ENCODE assay signal across 10 mouse cellular contexts in the genomic region with DNA sequence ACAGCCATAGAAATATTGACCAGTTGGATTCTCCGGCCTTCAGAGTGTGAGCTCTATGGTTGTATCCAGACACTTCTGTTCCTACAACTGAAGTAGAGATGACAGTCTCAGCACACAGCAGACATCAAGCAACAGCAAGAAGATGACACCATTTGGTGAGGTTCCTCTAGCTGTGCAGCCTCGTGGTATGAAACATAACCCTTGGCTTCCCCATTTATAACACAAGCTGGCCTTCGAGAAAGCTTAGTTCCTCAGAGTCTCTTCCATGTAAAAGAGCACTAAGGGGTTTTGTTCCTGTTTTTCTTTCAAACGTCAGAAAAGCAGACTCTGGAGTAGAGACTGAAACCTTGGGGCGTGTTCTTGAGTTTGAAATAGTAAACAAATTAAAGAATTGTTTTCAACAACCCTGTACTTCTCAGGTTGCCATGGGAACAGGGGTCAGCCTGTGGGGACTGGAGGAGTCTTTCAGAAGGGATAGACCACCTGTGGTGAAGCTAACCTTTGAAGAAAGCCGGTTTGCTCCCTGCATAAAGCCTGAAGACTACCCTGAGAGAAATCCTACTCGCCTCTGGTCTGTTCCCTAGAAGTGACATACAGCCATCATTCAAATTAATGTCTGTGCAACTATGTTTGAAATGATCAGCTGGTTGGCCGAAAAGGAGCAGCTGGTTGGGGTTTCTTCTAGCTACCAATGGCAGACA.
A peak's percentile ranks its signal among the peaks of the same experiment; 100 is the strongest.
DNase-seq lines count a peak whose midpoint lies in the region; ATAC-seq and TF ChIP-seq lines count a peak whose summit lies in the region.
"Had no signal": no experiment of that assay in that cellular context is flagged by ENCODE, and none has a peak within 500 bp of the region (broad histone marks: within the 10 kb centered on the region; RNA-seq: fewer than 3 reads in every experiment).

No protein-coding gene starts in this region.

- H3K4me2 ChIP-seq in kidney, postnatal 0 days (ENCODE audit: low read length): no peak overlapping the region
- no peak overlapping the region for H3K4me2 ChIP-seq in neural tube, embryonic 12.5 days (replicated peaks)
- H3K4me2 ChIP-seq in stomach, postnatal 0 days (replicated peaks; ENCODE audit: low read depth): no peak overlapping the region
- H3K4me2 ChIP-seq: limb, embryonic 13.5 days had no signal

- H3K27me3 ChIP-seq in kidney, postnatal 0 days (ENCODE audit: insufficient read depth, low read length): no peaks in the 10 kb centered on the region
- no peaks in the 10 kb centered on the region for H3K27me3 ChIP-seq in kidney, adult 2 months (replicated peaks; ENCODE audit: control insufficient read depth, insufficient read depth, low read length)
- H3K27me3 ChIP-seq in neural tube, embryonic 12.5 days (replicated peaks): no peaks in the 10 kb centered on the region
- H3K27me3 ChIP-seq in stomach, postnatal 0 days (ENCODE audit: control insufficient read depth, insufficient read depth, low read length): no peaks in the 10 kb centered on the region
- H3K27me3 ChIP-seq: limb, embryonic 13.5 days had no signal

- TF ChIP-seq EP300 in stomach, postnatal 0 days (optimal IDR thresholded peaks at IDR 0.05): no peak

- no peak for TF ChIP-seq POLR2A in kidney, adult 2 months (IDR thresholded peaks at IDR 0.05; ENCODE audit: low read depth, low read length)

- ATAC-seq in kidney, postnatal 0 days (replicated peaks; ENCODE audit: low FRiP score, low read depth): no peak
- ATAC-seq in granulocyte monocyte progenitor cell, adult 5-6 weeks (replicated peaks; ENCODE audit: poor library complexity, severe bottlenecking): peak; percentile 98
- ATAC-seq in neural tube, embryonic 12.5 days (ENCODE audit: low FRiP score, low read depth): peak; percentile 61
- no peak for ATAC-seq in stomach, postnatal 0 days (ENCODE audit: low FRiP score, low TSS enrichment)

- H3K4me1 ChIP-seq in kidney, postnatal 0 days (replicated peaks; ENCODE audit: insufficient read depth, low read length): peaks cover 6% of the 10 kb centered on the region; the same call in 1 of the 2 replicates
- H3K4me1 ChIP-seq in kidney, adult 2 months (ENCODE audit: control insufficient read depth, insufficient read depth, low read length): peaks cover 3% of the 10 kb centered on the region
- peaks cover 22% of the 10 kb centered on the region for H3K4me1 ChIP-seq in neural tube, embryonic 12.5 days
- H3K4me1 ChIP-seq in stomach, postnatal 0 days (replicated peaks; ENCODE audit: control insufficient read depth, insufficient read depth): peaks cover 2% of the 10 kb centered on the region; the same call in 1 of the 2 replicates

- H3K9me3 ChIP-seq in kidney, postnatal 0 days (replicated peaks; ENCODE audit: low read length): no peaks in the 10 kb centered on the region
- H3K9me3 ChIP-seq in neural tube, embryonic 12.5 days: no peaks in the 10 kb centered on the region
- no peaks in the 10 kb centered on the region for H3K9me3 ChIP-seq in stomach, postnatal 0 days (ENCODE audit: control insufficient read depth, low read length)
- H3K9me3 ChIP-seq: limb, embryonic 13.5 days had no signal

- no peak overlapping the region for H3K9ac ChIP-seq in kidney, postnatal 0 days (ENCODE audit: low read depth, low read length)
- H3K9ac ChIP-seq in neural tube, embryonic 12.5 days: no peak overlapping the region
- H3K9ac ChIP-seq in stomach, postnatal 0 days (ENCODE audit: low read length): no peak overlapping the region
- H3K9ac ChIP-seq: limb, embryonic 13.5 days had no signal

- DNase-seq in kidney, postnatal 0 days (ENCODE audit: low spot score): peak; percentile 47
- no peak for DNase-seq in kidney, adult 2 months
- DNase-seq in brain, adult 2 months (ENCODE audit: low read depth, low spot score): peak; percentile 7
- DNase-seq in frontal cortex, postnatal 25 days (ENCODE audit: low spot score in 2 of 2): no peak
- no peak for DNase-seq in adrenal gland, postnatal 36 days
- DNase-seq in stomach, postnatal 0 days (ENCODE audit: low spot score): no peak
- DNase-seq: thymus, postnatal 14 days had no signal

- no peak overlapping the region for H3K27ac ChIP-seq in kidney, postnatal 0 days
- H3K27ac ChIP-seq in kidney, adult 2 months (ENCODE audit: insufficient read depth, low read depth, low read length): no peak overlapping the region
- H3K27ac ChIP-seq in neural tube, embryonic 12.5 days: no peak overlapping the region
- H3K27ac ChIP-seq in stomach, postnatal 0 days (replicated peaks): no peak overlapping the region
- H3K27ac ChIP-seq: limb, embryonic 13.5 days had no signal

- TF ChIP-seq CTCF in kidney, postnatal 0 days (IDR thresholded peaks at IDR 0.05; ENCODE audit: low read depth): no peak
- TF ChIP-seq CTCF in kidney, adult 2 months (conservative IDR thresholded peaks at IDR 0.05; ENCODE audit: insufficient read depth, insufficient read length, low read depth, low read length): no peak
- no peak for TF ChIP-seq CTCF in stomach, postnatal 0 days (IDR thresholded peaks at IDR 0.05; ENCODE audit: low read depth)

- no peak overlapping the region for H3K4me3 ChIP-seq in kidney, postnatal 0 days (replicated peaks; ENCODE audit: low read depth, low read length)
- H3K4me3 ChIP-seq in kidney, adult 2 months (ENCODE audit: insufficient read depth, low read depth, low read length): no peak overlapping the region
- no peak overlapping the region for H3K4me3 ChIP-seq in neural tube, embryonic 12.5 days
- no peak overlapping the region for H3K4me3 ChIP-seq in stomach, postnatal 0 days (ENCODE audit: low read depth, low read length)
- H3K4me3 ChIP-seq: limb, embryonic 13.5 days had no signal

- WGBS in kidney, postnatal 0 days: 25% methylated on average over 8 of the region's 8 CpGs
- WGBS in kidney, adult 2 months: 54% methylated on average over 8 of the region's 8 CpGs
- WGBS in neural tube, embryonic 12.5 days: 12% methylated on average over 8 of the region's 8 CpGs
- 40% methylated on average over 8 of the region's 8 CpGs for WGBS in stomach, postnatal 0 days

- no peaks in the 10 kb centered on the region for H3K36me3 ChIP-seq in kidney, postnatal 0 days (ENCODE audit: insufficient read depth, low read length)
- H3K36me3 ChIP-seq in kidney, adult 2 months (ENCODE audit: control insufficient read depth, insufficient read depth, low read length): no peaks in the 10 kb centered on the region
- no peaks in the 10 kb centered on the region for H3K36me3 ChIP-seq in neural tube, embryonic 12.5 days
- no peaks in the 10 kb centered on the region for H3K36me3 ChIP-seq in stomach, postnatal 0 days (ENCODE audit: control insufficient read depth, insufficient read depth, low read length)
- H3K36me3 ChIP-seq: limb, embryonic 13.5 days had no signal

Comparison
In these comparisons a context has a peak if more than half of its experiments do, and no peak if none do; other contexts are left out.
1. DNase-seq: peak in kidney, postnatal 0 days (single experiment) and brain, adult 2 months (single experiment); none in kidney, adult 2 months (single experiment), frontal cortex, postnatal 25 days (0 of 2), adrenal gland, postnatal 36 days (0 of 2) and stomach, postnatal 0 days (single experiment).
2. ATAC-seq: peak in granulocyte monocyte progenitor cell, adult 5-6 weeks (single experiment) and neural tube, embryonic 12.5 days (single experiment); none in kidney, postnatal 0 days (single experiment) and stomach, postnatal 0 days (single experiment).